Mouse (Mus musculus) midbrain, postnatal 0 days (tissue): ENCODE data around the gene Tmem86a. TPM values are rescaled to one million over a fixed set of nuclear protein-coding genes. Genes with fewer than 3 reads are reported as not detected.

ENCODE experiments used
- ATAC-seq: fragments of 200-750 bp; cut with Nextera tagmentation; 2 replicates; pipeline ENCODE4 v1.8.0; 2017; ENCODE audit warnings: moderate number of reproducible peaks, mild to moderate bottlenecking, moderate TSS enrichment, moderate library complexity; ENCODE audit not compliant: low FRiP score
- DNase-seq: peaks from one replicate; pipeline ENCODE4 v3.0.0-alpha.2; 2015; ENCODE audit warnings: low spot score
- H3K27ac ChIP-seq: fragments of 300-500 bp; sonication (generic); 2 replicates; pipeline ENCODE4 v1.5.1; 2014; ENCODE audit warnings: low read depth, mild to moderate bottlenecking, low read length, mixed read lengths
- H3K27me3 ChIP-seq: fragments of 300-500 bp; sonication (generic); 2 replicates; pipeline ENCODE4 v1.6.1; 2014; ENCODE audit warnings: low read length, control low read depth, mixed read lengths; ENCODE audit not compliant: insufficient read depth
- H3K36me3 ChIP-seq: fragments of 300-500 bp; sonication (generic); 2 replicates; pipeline ENCODE4 v1.6.1; 2014; ENCODE audit warnings: low read length, control low read depth, mixed read lengths; ENCODE audit not compliant: insufficient read depth
- H3K4me1 ChIP-seq: fragments of 300-500 bp; sonication (generic); 2 replicates; pipeline ENCODE4 v1.6.1; 2014; ENCODE audit warnings: mild to moderate bottlenecking, control low read depth, antibody characterized with exemption, low read length, mixed read lengths; ENCODE audit not compliant: insufficient read depth
- H3K4me2 ChIP-seq: fragments of 300-500 bp; sonication (generic); 2 replicates; pipeline ENCODE4 v1.6.1; 2014; ENCODE audit warnings: low read depth, mild to moderate bottlenecking, low read length, mixed read lengths; ENCODE audit not compliant: poor library complexity, severe bottlenecking
- H3K4me3 ChIP-seq: fragments of 300-500 bp; sonication (generic); 2 replicates; pipeline ENCODE4 v1.5.1; 2014; ENCODE audit warnings: low read depth, mild to moderate bottlenecking, low read length, moderate library complexity
- H3K9ac ChIP-seq: fragments of 300-500 bp; sonication (generic); replicated peaks from 2 replicates; pipeline ENCODE4 v1.6.1; 2014; ENCODE audit warnings: mild to moderate bottlenecking, low read length, moderate library complexity, mixed read lengths; ENCODE audit not compliant: poor library complexity, severe bottlenecking
- H3K9me3 ChIP-seq: fragments of 300-500 bp; sonication (generic); 2 replicates; pipeline ENCODE4 v1.6.1; 2016; ENCODE audit warnings: low read length, control low read depth
- CTCF ChIP-seq: IDR thresholded peaks from 2 replicates; pipeline ENCODE4 v1.5.1; 2016; ENCODE audit warnings: antibody characterized with exemption, mild to moderate bottlenecking
- WGBS: fragments of 180-500 bp; shearing (Covaris S2); extraction: QIAGEN DNeasy Blood & Tissue Kit; methylation state at CpG from one replicate; pipeline ENCODE4 v1.1.7; 2014; 5-methylcytosine and 5-hydroxymethylcytosine counted together
- polyA plus RNA-seq: library from polyadenylated mRNA; unstranded; fragments of >200 nt; fragmentation: Nextera tagmentation; extraction: Ambion mirVana; gene quantifications from 2 replicates; pipeline ENCODE4 v1.2.1, GENCODE M21; 2015
- total RNA-seq: library from RNA; depleted of rRNA; stranded (reverse); fragments of >200 nt; gene quantifications from 2 replicates; pipeline ENCODE4 v1.2.3, GENCODE M21; 2014

The Tmem86a gene
- total and polyA plus RNA-seq, 2 experiments from 2014 or later: 16.0 to 29.0 TPM

- Histone ChIP-seq H3K9ac (peak overlapping the region; percentile 76), H3K27me3 (no peaks in the 10 kb centered on the region), H3K4me1 (peaks cover 9% of the 10 kb centered on the region; the same call in 1 of the 2 replicates), H3K36me3 (peaks cover 7% of the 10 kb centered on the region; the same call in 1 of the 2 replicates), H3K4me3 (peak overlapping the region; percentile 90), H3K4me2 (peak overlapping the region; percentile 81), H3K9me3 (no peaks in the 10 kb centered on the region), H3K27ac (peak overlapping the region; percentile 79)
- ATAC-seq (peak; percentile 81), DNase-seq (peak; percentile 46)
- no peak for TF ChIP-seq CTCF
- under 1% methylated on average over 23 of the region's 34 CpGs for WGBS
Measured at GRCm38 (mm10) chr7:47050766-47051165, 365 bp downstream of the Tmem86a start.

DNA sequence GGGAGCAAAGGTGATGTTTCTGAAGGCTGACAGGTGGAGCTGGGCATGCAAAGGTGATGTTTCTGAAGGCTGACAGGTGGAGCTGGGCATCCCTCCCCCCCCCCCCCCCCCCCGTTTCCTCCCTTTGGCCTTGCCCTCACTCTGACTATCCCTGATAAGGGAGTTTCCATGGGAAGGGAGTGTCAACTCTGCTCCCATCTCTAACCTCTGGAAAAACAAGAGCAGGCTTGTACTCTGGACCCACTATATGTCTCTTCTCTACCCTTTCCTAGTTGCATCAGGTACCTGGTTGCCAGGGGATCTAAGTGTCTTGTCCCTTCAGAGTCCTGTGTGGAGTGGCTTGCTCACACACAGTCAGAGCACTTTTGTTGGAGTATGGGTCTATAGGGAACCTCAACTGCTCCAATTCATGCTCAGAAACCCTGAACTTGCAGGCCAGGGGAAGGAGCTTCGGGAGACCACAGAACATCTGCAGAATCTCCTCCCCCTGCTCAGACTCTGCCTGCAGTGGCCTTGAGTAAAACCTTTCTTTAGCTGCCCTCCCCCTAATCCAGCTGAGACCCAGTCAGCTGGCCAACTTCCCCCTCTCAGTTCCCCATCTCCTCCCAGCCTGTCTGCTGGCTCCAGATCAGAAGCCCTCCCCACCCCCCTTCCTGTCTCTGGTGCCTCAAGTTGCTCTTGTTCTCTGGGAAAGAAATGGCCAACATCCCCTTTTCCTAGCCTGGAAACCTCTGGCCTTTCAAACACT is 1.2 kb downstream of the Tmem86a start:
- H3K4me3 ChIP-seq: peak overlapping the region; percentile 90

DNA sequence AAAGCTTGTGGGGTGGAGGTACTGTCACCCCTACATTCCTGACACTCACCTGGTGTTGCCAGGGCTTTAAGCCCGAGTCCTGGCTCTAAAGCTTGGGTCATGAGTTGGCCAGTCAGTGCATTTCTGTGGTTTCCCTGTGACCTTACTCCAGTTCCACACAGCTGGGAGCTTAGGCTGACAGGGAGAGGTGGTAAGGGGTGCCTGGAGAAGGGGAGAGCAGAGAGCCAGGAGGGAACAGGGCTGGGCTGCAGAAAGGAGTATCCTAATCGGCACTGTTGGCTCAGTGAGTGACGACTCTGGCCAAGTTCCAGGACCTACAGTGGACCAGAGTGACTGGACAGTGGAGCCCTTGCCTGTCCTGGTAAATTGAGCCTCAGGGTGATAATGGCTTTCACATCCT is 1.9 kb downstream of the Tmem86a start:
- Histone ChIP-seq H3K9me3 (no peaks in the 10 kb centered on the region), H3K4me3 (no peak overlapping the region), H3K4me2 (peak overlapping the region; percentile 81; the same call in 1 of the 2 replicates), H3K9ac (no peak overlapping the region), H3K4me1 (peaks cover 9% of the 10 kb centered on the region; the same call in 1 of the 2 replicates), H3K27ac (no peak overlapping the region), H3K27me3 (no peaks in the 10 kb centered on the region), H3K36me3 (peaks cover 7% of the 10 kb centered on the region; the same call in 1 of the 2 replicates)
- 33% methylated on average over 3 of the region's 3 CpGs for WGBS
- no peak for ATAC-seq
- DNase-seq: peak; percentile 14
- TF ChIP-seq CTCF: no peak

More for the DNA sequence above, 1.2 kb downstream of the Tmem86a start:
- Histone ChIP-seq H3K36me3 (peaks cover 7% of the 10 kb centered on the region; the same call in 1 of the 2 replicates), H3K27ac (no peak overlapping the region), H3K27me3 (no peaks in the 10 kb centered on the region), H3K9me3 (no peaks in the 10 kb centered on the region), H3K9ac (0 out of 2 replicates have a peak overlapping the region, but pooled peaks have one; percentile 76), H3K4me2 (peak overlapping the region; percentile 81), H3K4me1 (peaks cover 9% of the 10 kb centered on the region; the same call in 1 of the 2 replicates)
- ATAC-seq (no peak), DNase-seq (peak; percentile 68)
- WGBS: 17% methylated on average over 1 of the region's 2 CpGs
- TF ChIP-seq CTCF: no peak

GRCm38 (mm10) chr7:47053287-47053686 is 2.9 kb downstream of the Tmem86a start:
- peaks cover 7% of the 10 kb centered on the region; the same call in 1 of the 2 replicates for H3K36me3 ChIP-seq
- H3K4me3 ChIP-seq: no peak overlapping the region
- no peak overlapping the region for H3K9ac ChIP-seq
- WGBS: 93% methylated on average over 15 of the region's 15 CpGs
- peaks cover 9% of the 10 kb centered on the region; the same call in 1 of the 2 replicates for H3K4me1 ChIP-seq
- H3K27me3 ChIP-seq: no peaks in the 10 kb centered on the region
- no peak for ATAC-seq
- no peak overlapping the region for H3K27ac ChIP-seq
- H3K4me2 ChIP-seq: no peak overlapping the region
- no peaks in the 10 kb centered on the region for H3K9me3 ChIP-seq
- no peak for TF ChIP-seq CTCF
- no peak for DNase-seq

GRCm38 (mm10) chr7:47054666-47055065 is 4.3 kb downstream of the Tmem86a start:
- no peak overlapping the region for H3K27ac ChIP-seq
- no peaks in the 10 kb centered on the region for H3K9me3 ChIP-seq
- no peak overlapping the region for H3K4me2 ChIP-seq
- peaks cover 7% of the 10 kb centered on the region; the same call in 1 of the 2 replicates for H3K36me3 ChIP-seq
- DNase-seq: no peak
- no peaks in the 10 kb centered on the region for H3K27me3 ChIP-seq
- ATAC-seq: no peak
- no peak for TF ChIP-seq CTCF
- no peak overlapping the region for H3K4me3 ChIP-seq
- H3K9ac ChIP-seq: no peak overlapping the region
- 55% methylated on average over 2 of the region's 2 CpGs for WGBS
- peaks cover 9% of the 10 kb centered on the region; the same call in 1 of the 2 replicates for H3K4me1 ChIP-seq

- 92% methylated on average over 9 of the region's 9 CpGs for WGBS
- Histone ChIP-seq H3K27me3 (no peaks in the 10 kb centered on the region), H3K9me3 (no peaks in the 10 kb centered on the region), H3K36me3 (peaks cover 7% of the 10 kb centered on the region; the same call in 1 of the 2 replicates), H3K27ac (no peak overlapping the region), H3K9ac (no peak overlapping the region), H3K4me2 (no peak overlapping the region), H3K4me1 (peaks cover 6% of the 10 kb centered on the region; the same call in 1 of the 2 replicates), H3K4me3 (no peak overlapping the region)
- ATAC-seq (no peak), DNase-seq (no peak)
- TF ChIP-seq CTCF: no peak
Measured at GRCm38 (mm10) chr7:47055744-47056143, 5.3 kb downstream of the Tmem86a start.
